In genomic region chr7:35554605-35555175, GRCm38 (mm10) we compare ENCODE assay signal across 8 mouse cellular contexts. TPM values are rescaled to one million over a fixed set of nuclear protein-coding genes. Genes with fewer than 3 reads are reported as not detected.
DNase-seq lines count a peak whose midpoint lies in the region; ATAC-seq and TF ChIP-seq lines count a peak whose summit lies in the region.

No protein-coding gene starts in this region.

- peak; percentile 16 for ATAC-seq in activated CD4-positive, CD25-positive, alpha-beta regulatory T cell, adult 4 months

- peaks cover 0 to 9% of the 10 kb centered on the region in 2 experiments; a peak in 3 of 4 replicates for H3K4me1 ChIP-seq in CH12.LX (ENCODE audit: control insufficient read depth in 1 of 2, insufficient read depth in 2 of 2)
- H3K4me1 ChIP-seq in embryonic facial prominence, embryonic 10.5 days: peaks cover 21% of the 10 kb centered on the region

- DNase-seq in CH12.LX (ENCODE audit: extremely low read depth): peak; percentile 61
- DNase-seq in embryonic facial prominence, embryonic 10.5 days (ENCODE audit: low spot score): peak; percentile 51
- peak; percentile 18 to 26 for DNase-seq in heart, postnatal 14 days
- DNase-seq in layer of hippocampus, postnatal 14 days (ENCODE audit: low spot score in 2 of 2): peak; percentile 21 to 45
- peak; percentile 37 for DNase-seq in lung, postnatal 10 days
- DNase-seq in retina, postnatal 7 days (ENCODE audit: low read depth, low spot score): peak; percentile 19
- DNase-seq in urinary bladder, adult 18-20 months (ENCODE audit: low spot score in 2 of 2): no peak

- in situ Hi-C loops in CH12.LX (cut with MboI; ENCODE audit: low pct_ligation_motif_present, low pct_unique_long_range_greater_than_20kb, low sequenced_read_pairs): loop anchor here (25.0 kb wide), 1 partner anchor 167 kb away; the partner anchor contains the start of genes Cep89 and Faap24

- peak overlapping the region; percentile 77 for H3K27ac ChIP-seq in CH12.LX (ENCODE audit: insufficient read depth, low read depth)
- H3K27ac ChIP-seq in embryonic facial prominence, embryonic 10.5 days (replicated peaks): peak overlapping the region; percentile 98

- intact Hi-C loops in heart, postnatal 14 days (cut with DNase I): loop anchor here (2.0 to 5.0 kb wide), 2 partner anchors 16 to 33 kb away; partner anchors contain the start of genes Ankrd27 and Rgs9bp

- peak overlapping the region; percentile 77 for H3K9ac ChIP-seq in CH12.LX (ENCODE audit: insufficient read depth, low read depth)

- no peak for TF ChIP-seq CTCF in CH12.LX (conservative IDR thresholded peaks at IDR 0.05 in 1 of 2, IDR thresholded peaks at IDR 0.05 in 1 of 2; ENCODE audit: low read depth in 2 of 2, low read length in 2 of 2)

- dilution Hi-C loops in CH12.LX (cut with MboI; ENCODE audit: extremely low pct_ligation_motif_present, extremely low pct_unique_long_range_greater_than_20kb, low sequenced_read_pairs): no loop called here

- peak overlapping the region; percentile 86 to 94 (median 88) for H3K4me3 ChIP-seq in CH12.LX (replicated peaks in 1 of 3; ENCODE audit: low read depth in 2 of 3, low read length in 2 of 3, poor library complexity in 1 of 3)
- H3K4me3 ChIP-seq in embryonic facial prominence, embryonic 10.5 days: peak overlapping the region; percentile 84

- H3K36me3 ChIP-seq in CH12.LX (replicated peaks in 1 of 2; ENCODE audit: control insufficient read depth in 1 of 2, insufficient read depth in 1 of 2, low read length in 1 of 2): peaks cover 12 to 29% of the 10 kb centered on the region in 2 experiments
- peaks cover 16% of the 10 kb centered on the region for H3K36me3 ChIP-seq in embryonic facial prominence, embryonic 10.5 days (replicated peaks)

- no peaks in the 10 kb centered on the region for H3K79me2 ChIP-seq in CH12.LX (replicated peaks; ENCODE audit: control insufficient read depth, extremely low read depth, insufficient read depth, poor library complexity, severe bottlenecking)

- TF ChIP-seq RAD21 in CH12.LX (IDR thresholded peaks at IDR 0.05; ENCODE audit: low read depth, low read length): no peak

- TF ChIP-seq POLR2A in CH12.LX (IDR thresholded peaks at IDR 0.05; ENCODE audit: low read depth, low read length): no peak

- H3K9me3 ChIP-seq in CH12.LX (replicated peaks; ENCODE audit: low read length): peaks cover 2% of the 10 kb centered on the region
- no peaks in the 10 kb centered on the region for H3K9me3 ChIP-seq in embryonic facial prominence, embryonic 10.5 days

- no peaks in the 10 kb centered on the region for H3K27me3 ChIP-seq in CH12.LX (replicated peaks)
- no peaks in the 10 kb centered on the region for H3K27me3 ChIP-seq in embryonic facial prominence, embryonic 10.5 days (replicated peaks; ENCODE audit: low read depth, poor library complexity, severe bottlenecking)

- TF ChIP-seq EP300 in CH12.LX (IDR thresholded peaks at IDR 0.05; ENCODE audit: low read length): no peak

- 6% methylated on average over 28 of the region's 28 CpGs for whole genome bisulfite sequencing in embryonic facial prominence, embryonic 10.5 days

- H3K4me2 ChIP-seq in CH12.LX (ENCODE audit: insufficient read depth, low read depth, poor library complexity, severe bottlenecking): peak overlapping the region; percentile 39

TF ChIP-seq in CH12.LX, 34 proteins besides CTCF, POLR2A, EP300 and RAD21:
- peak; percentile 81 for TF ChIP-seq NRF1 (IDR thresholded peaks at IDR 0.05; ENCODE audit: low read depth, low read length)
- no peak for TF ChIP-seq ZMIZ1 (IDR thresholded peaks at IDR 0.05; ENCODE audit: low read depth, low read length)
- 0 out of 2 replicates have a peak, but pooled peaks have one; percentile 16 for TF ChIP-seq HCFC1 (IDR thresholded peaks at IDR 0.05; ENCODE audit: low read depth, low read length)
- 0 out of 2 replicates have a peak, but pooled peaks have one; percentile 33 for TF ChIP-seq MAZ (IDR thresholded peaks at IDR 0.05; ENCODE audit: low read depth, low read length)
TF ChIP-seq in CH12.LX: peak in this region for 3.

RNA-seq across cellular contexts. Expression of gene Nudt19, which starts 1.4 kb away (rescaled TPM):
- total RNA-seq in CH12.LX (2012; rRNA removed) (29.8 and 35.9 TPM in 2 replicates), CH12.LX (2014; rRNA removed) (128 and 130 TPM in 2 replicates)
- polyA plus RNA-seq in CH12.LX (2012; ENCODE audit: insufficient read length, low read depth): 42.7 and 58.0 TPM in 2 replicates
- polyA plus RNA-seq in activated CD4-positive, CD25-positive, alpha-beta regulatory T cell, adult 4 months (2017; shearing (Covaris generic)): 10 to 100 TPM; 49.0 to 58.6 TPM
- polyA plus RNA-seq in embryonic facial prominence, embryonic 10.5 days (2016; fragmentation: Nextera tagmentation; extraction: Ambion mirVana): 42.0 and 42.2 TPM in 2 replicates
- total RNA-seq in heart, postnatal 14 days (2021): 10 to 100 TPM; 70.6 to 77.4 TPM
- total RNA-seq in layer of hippocampus, postnatal 14 days (2021): 10 to 100 TPM; 72.3 to 72.4 TPM

RNA-seq across cellular contexts. Expression of gene Tdrd12, which starts 17.1 kb away (rescaled TPM):
- total RNA-seq in CH12.LX (2012; rRNA removed) (0.08 TPM in 1 of 2 replicates, not detected in the other), CH12.LX (2014; rRNA removed) (0.21 TPM in 1 of 2 replicates, not detected in the other)
- 0.19 and 0.42 TPM in 2 replicates for polyA plus RNA-seq in CH12.LX (2012; ENCODE audit: insufficient read length, low read depth)
- polyA plus RNA-seq in activated CD4-positive, CD25-positive, alpha-beta regulatory T cell, adult 4 months (2017; shearing (Covaris generic)): not detected
- 0.58 and 0.71 TPM in 2 replicates for polyA plus RNA-seq in embryonic facial prominence, embryonic 10.5 days (2016; fragmentation: Nextera tagmentation; extraction: Ambion mirVana)
- total RNA-seq in heart, postnatal 14 days (2021): under 1 TPM in 1 of 2 experiments, not detected in 1; 0.44 TPM
- 1 to 10 TPM in 1 of 2 experiments, under 1 TPM in 1; 0.46 to 1.3 TPM for total RNA-seq in layer of hippocampus, postnatal 14 days (2021)

RNA-seq across cellular contexts. Expression of gene Rgs9bp, which starts 30.7 kb away (rescaled TPM):
- 0.17 and 0.21 TPM in 2 replicates for total RNA-seq in CH12.LX (2012; rRNA removed)
- 0.05 and 0.11 TPM in 2 replicates for total RNA-seq in CH12.LX (2014; rRNA removed)
- 0.04 and 0.06 TPM in 2 replicates for polyA plus RNA-seq in CH12.LX (2012; ENCODE audit: insufficient read length, low read depth)
- polyA plus RNA-seq in activated CD4-positive, CD25-positive, alpha-beta regulatory T cell, adult 4 months (2017; shearing (Covaris generic)): under 1 TPM in 1 of 2 experiments, not detected in 1; 0.08 TPM
- 0.24 and 0.28 TPM in 2 replicates for polyA plus RNA-seq in embryonic facial prominence, embryonic 10.5 days (2016; fragmentation: Nextera tagmentation; extraction: Ambion mirVana)
- under 1 TPM; 0.07 TPM for total RNA-seq in heart, postnatal 14 days (2021)
- total RNA-seq in layer of hippocampus, postnatal 14 days (2021): under 1 TPM; 0.51 to 0.52 TPM

RNA-seq across cellular contexts. Expression of gene Ankrd27, which starts 31.4 kb away (rescaled TPM):
- total RNA-seq in CH12.LX (2012; rRNA removed) (44.4 and 49.1 TPM in 2 replicates), CH12.LX (2014; rRNA removed) (33.4 and 39.0 TPM in 2 replicates)
- 38.6 and 39.7 TPM in 2 replicates for polyA plus RNA-seq in CH12.LX (2012; ENCODE audit: insufficient read length, low read depth)
- polyA plus RNA-seq in activated CD4-positive, CD25-positive, alpha-beta regulatory T cell, adult 4 months (2017; shearing (Covaris generic)): 10 to 100 TPM; 36.5 to 46.8 TPM
- polyA plus RNA-seq in embryonic facial prominence, embryonic 10.5 days (2016; fragmentation: Nextera tagmentation; extraction: Ambion mirVana): 44.1 TPM in 2 replicates
- 10 to 100 TPM; 15.6 to 15.8 TPM for total RNA-seq in heart, postnatal 14 days (2021)
- total RNA-seq in layer of hippocampus, postnatal 14 days (2021): 10 to 100 TPM; 42.8 to 46.7 TPM

Comparison
In these comparisons a context has a peak if more than half of its experiments do, and no peak if none do; other contexts are left out.
1. DNase-seq: peak in CH12.LX (single experiment), embryonic facial prominence, embryonic 10.5 days (single experiment), heart, postnatal 14 days (2 of 2), layer of hippocampus, postnatal 14 days (2 of 2), lung, postnatal 10 days (single experiment) and retina, postnatal 7 days (single experiment); none in urinary bladder, adult 18-20 months (0 of 2).